Mouse (Mus musculus) cerebellum, adult 11-12 months (tissue): ENCODE measurements around the gene Dnah5.

Source experiments
- DNase-seq: peaks from one replicate; pipeline ENCODE4 v3.0.0; 2022

Dnah5 gene

GRCm38 (mm10) chr15:28203111-28204075 is at the start of gene Dnah5:
Gene Dnah5, plus strand, starts transcription at chr15:28203752.
- DNase-seq, result no peak

GRCm38 (mm10) chr15:28154822-28155501 is 48.6 kb upstream of the Dnah5 start:
- peak; percentile 18 for DNase-seq

GRCm38 (mm10) chr15:28158771-28159489 is 44.6 kb upstream of the Dnah5 start:
- DNase-seq, result peak; percentile 45

GRCm38 (mm10) chr15:28162291-28162690 is 41.3 kb upstream of the Dnah5 start:
- DNase-seq, result no peak

GRCm38 (mm10) chr15:28165234-28165633 is 38.3 kb upstream of the Dnah5 start:
- no peak for DNase-seq

DNA sequence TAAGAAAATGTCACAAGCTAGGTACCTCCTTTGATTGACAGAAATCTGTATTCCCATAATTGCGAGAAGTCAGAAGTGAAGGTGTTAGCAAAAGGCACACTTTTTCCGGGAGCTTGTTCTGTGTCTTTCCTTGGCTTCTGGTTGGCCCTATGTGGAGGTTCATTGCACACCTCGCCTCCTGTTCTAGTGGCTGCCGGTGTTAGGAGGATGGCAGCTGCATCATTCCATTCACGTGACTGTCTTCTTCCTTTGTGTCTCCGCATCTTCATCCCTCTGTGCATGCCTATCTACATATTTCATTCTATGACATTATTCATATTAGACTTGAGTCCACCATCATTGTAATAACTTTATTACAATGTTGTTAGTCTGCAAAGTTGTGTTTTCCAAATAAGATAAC is 37.5 kb upstream of the Dnah5 start:
- DNase-seq, result no peak

- no peak for DNase-seq
These were observed 24.6 kb upstream of the Dnah5 start for GRCm38 (mm10) chr15:28178951-28179350.

DNA sequence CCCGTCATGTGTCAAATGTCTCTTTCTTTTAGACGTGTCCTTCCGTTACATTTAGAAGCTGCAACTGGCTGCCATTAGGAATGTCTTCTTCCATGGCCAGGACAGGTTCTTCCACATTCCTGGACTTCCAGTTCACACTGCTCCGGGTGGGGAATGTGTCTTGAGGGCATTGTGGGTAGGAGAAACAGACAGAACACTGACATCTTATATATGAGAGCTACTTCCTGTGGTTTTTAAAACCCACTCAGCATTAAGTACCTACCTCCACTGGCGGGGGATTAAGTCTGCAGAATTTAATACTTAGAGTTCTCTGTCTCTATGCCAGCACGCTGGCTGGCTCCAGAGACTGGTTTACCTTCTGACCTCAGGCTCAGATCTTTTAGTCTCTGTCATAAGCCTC is 24.0 kb upstream of the Dnah5 start:
- DNase-seq, result no peak

GRCm38 (mm10) chr15:28181862-28182261 is 21.7 kb upstream of the Dnah5 start:
- DNase-seq, result peak; percentile 63

GRCm38 (mm10) chr15:28182567-28182966 is 21.0 kb upstream of the Dnah5 start:
- no peak for DNase-seq

GRCm38 (mm10) chr15:28187472-28188360 is 15.8 kb upstream of the Dnah5 start:
- DNase-seq, result peak; percentile 22

GRCm38 (mm10) chr15:28188361-28189011 is 15.1 kb upstream of the Dnah5 start:
- no peak for DNase-seq

DNA sequence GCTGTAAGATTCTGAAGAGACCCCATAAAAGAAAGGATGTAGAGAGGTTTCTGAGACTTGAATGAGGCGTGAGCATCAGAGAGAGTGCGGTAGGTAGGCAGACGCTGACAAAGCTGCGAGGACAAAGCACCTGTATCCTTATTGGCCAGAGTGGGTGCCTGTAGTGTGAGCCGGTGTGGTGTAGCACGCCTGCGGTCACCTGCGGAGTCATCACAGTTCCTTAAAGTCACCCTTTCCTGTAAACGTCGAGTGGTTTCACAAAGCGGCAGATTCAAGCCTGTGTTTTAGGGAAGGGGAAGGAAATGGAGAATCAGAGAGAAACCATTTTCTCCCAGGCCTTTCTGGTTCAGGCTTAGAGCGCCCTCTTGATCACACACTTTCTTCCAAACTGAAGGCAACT is 13.9 kb upstream of the Dnah5 start:
- no peak for DNase-seq

GRCm38 (mm10) chr15:28198609-28199008 is 4.9 kb upstream of the Dnah5 start:
- DNase-seq, result no peak

DNA sequence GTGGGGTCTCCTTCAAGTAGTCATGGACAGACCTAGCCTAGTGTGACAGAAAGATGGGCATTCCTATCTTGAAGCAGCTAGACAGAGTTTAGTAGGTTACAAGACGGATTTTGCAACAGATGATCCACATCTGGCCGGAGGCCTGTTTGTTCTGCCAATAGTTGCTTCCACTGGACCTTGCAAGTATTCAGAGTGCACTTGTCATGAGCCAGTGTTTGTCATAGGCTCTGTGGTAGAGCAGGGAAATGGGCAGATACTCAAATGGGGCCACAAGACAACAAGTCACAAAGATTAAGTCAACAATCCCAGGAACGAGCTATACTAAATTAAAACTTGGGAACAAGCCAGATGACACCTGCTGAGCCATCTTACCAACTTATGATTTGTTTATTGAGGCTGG is 1.1 kb downstream of the Dnah5 start:
- DNase-seq, result no peak

- no peak for DNase-seq
These were observed 4.0 kb downstream of the Dnah5 start for GRCm38 (mm10) chr15:28207545-28207944.

- no peak for DNase-seq
These were observed 9.5 kb downstream of the Dnah5 start for GRCm38 (mm10) chr15:28213057-28213456.

DNA sequence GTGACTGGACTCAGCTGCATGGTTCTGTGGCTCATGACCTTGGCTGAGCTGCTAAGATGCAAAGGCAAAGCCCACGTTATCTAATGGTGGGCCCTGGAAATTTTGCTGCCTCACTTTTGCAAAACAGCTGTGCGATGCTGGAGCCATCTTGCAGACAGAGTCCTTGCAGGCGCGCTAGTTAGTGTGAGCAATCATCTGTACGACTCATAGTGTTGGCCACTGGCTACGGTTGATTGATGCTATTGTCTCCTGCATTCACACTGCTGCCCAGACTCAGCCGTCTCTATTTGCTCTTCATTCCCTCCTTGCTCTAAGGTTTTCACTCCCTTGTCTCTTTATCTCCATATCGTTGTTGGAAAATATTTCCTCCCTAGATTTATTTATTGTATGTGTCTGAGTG is 12.8 kb downstream of the Dnah5 start:
- DNase-seq, result no peak

- no peak for DNase-seq
These were observed 23.8 kb downstream of the Dnah5 start for GRCm38 (mm10) chr15:28227316-28227715.

DNA sequence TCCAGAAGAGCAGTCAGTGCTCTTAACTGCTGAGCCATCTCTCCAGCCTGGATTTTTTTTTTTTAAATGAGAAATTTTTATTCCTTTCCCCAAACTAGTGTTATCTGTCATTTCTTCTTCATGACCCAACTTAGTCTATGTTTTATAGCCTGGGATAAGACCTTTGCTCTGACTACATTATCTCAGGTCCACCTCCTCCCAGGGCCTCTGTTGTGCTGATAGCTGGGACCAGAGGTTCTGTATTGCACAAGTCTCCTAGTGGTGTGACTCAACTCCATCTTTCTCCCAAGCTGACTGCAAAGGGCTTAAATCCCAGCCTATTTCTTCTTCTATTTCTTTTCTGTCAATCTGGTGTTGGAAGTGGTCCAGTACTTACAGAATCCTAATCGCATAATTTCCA is 56.7 kb downstream of the Dnah5 start:
- DNase-seq, result no peak

- DNase-seq, result no peak
These were observed 95.9 kb downstream of the Dnah5 start for GRCm38 (mm10) chr15:28299438-28299837.

DNA sequence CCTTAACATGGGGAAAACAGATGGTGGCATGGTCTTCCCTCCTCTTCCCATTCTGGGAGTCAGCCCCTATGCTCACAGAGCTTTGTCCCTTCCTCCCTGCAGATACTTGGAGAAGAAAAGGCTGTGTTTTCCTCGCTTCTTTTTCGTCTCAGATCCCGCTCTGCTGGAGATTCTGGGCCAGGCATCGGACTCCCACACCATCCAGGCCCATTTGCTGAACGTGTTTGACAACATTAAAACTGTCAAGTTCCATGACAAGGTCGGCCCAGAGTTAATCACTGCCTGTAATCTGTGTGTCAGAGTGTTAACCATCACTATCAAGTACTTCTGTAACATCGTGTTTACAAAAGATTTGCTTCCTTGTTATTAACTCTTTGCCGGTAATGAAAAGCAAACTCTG is 103.6 kb downstream of the Dnah5 start:
- DNase-seq, result no peak
